Comparison of ENCODE assay signal across 9 mouse cellular contexts in the genomic region with DNA sequence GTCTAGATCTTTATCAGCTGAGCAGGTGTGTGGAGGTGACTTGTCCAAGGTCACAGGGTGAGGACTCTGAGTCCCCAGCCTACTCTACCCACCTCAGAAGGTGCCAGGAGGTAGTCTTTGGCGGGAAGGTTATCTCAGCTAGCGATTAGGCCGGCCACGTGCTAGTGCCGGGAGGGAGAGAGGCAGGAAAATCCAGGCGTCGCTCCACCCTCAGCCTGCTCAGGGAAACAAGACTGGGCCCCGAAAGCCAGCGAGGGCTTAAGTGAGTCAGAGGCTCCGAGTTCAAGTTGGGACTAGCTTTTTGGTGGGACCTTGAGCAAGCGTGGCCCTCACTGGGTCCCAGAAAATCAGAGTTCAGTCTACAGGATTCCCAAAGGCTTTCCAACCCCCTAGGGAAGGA. TPM values are rescaled to one million over a fixed set of nuclear protein-coding genes. Genes with fewer than 3 reads are reported as not detected.
DNase-seq lines count a peak whose midpoint lies in the region; ATAC-seq lines count a peak whose summit lies in the region.
"Had no signal": no experiment of that assay in that cellular context is flagged by ENCODE, and none has a peak within 500 bp of the region (broad histone marks: within the 10 kb centered on the region; RNA-seq: fewer than 3 reads in every experiment).

No protein-coding gene starts in this region.

- peaks cover 72% of the 10 kb centered on the region for H3K27me3 ChIP-seq in midbrain, embryonic 10.5 days (ENCODE audit: low read depth, poor library complexity, severe bottlenecking)
- peaks cover 26% of the 10 kb centered on the region for H3K27me3 ChIP-seq in midbrain, embryonic 14.5 days (ENCODE audit: control insufficient read depth, insufficient read depth, low read length)
- peaks cover 20% of the 10 kb centered on the region; the same call in 1 of the 2 replicates for H3K27me3 ChIP-seq in heart, embryonic 13.5 days (replicated peaks)
- peaks cover 38% of the 10 kb centered on the region for H3K27me3 ChIP-seq in limb, embryonic 13.5 days
- no peaks in the 10 kb centered on the region for H3K27me3 ChIP-seq in stomach, embryonic 16.5 days (ENCODE audit: control insufficient read depth, insufficient read depth, low read length)

- no peaks in the 10 kb centered on the region for H3K36me3 ChIP-seq in midbrain, embryonic 10.5 days
- no peaks in the 10 kb centered on the region for H3K36me3 ChIP-seq in midbrain, embryonic 14.5 days (ENCODE audit: control insufficient read depth, insufficient read depth, low read length)
- H3K36me3 ChIP-seq in heart, embryonic 13.5 days: peaks cover 38% of the 10 kb centered on the region
- peaks cover 12% of the 10 kb centered on the region; the same call in 1 of the 2 replicates for H3K36me3 ChIP-seq in limb, embryonic 13.5 days
- H3K36me3 ChIP-seq in stomach, embryonic 16.5 days (ENCODE audit: control insufficient read depth, insufficient read depth, low read length): peaks cover 12% of the 10 kb centered on the region; the same call in 1 of the 2 replicates

- WGBS in midbrain, embryonic 10.5 days: 80% methylated on average over 11 of the region's 11 CpGs
- 69% methylated on average over 11 of the region's 11 CpGs for WGBS in midbrain, embryonic 14.5 days
- WGBS in heart, embryonic 13.5 days: 25% methylated on average over 11 of the region's 11 CpGs
- 73% methylated on average over 11 of the region's 11 CpGs for WGBS in limb, embryonic 13.5 days
- WGBS in stomach, embryonic 16.5 days: 45% methylated on average over 11 of the region's 11 CpGs

- no peak overlapping the region for H3K9ac ChIP-seq in midbrain, embryonic 14.5 days (replicated peaks; ENCODE audit: low read length)
- peak overlapping the region; percentile 75 for H3K9ac ChIP-seq in heart, embryonic 13.5 days
- H3K9ac ChIP-seq in limb, embryonic 13.5 days: no peak overlapping the region; the same call in 1 of the 2 replicates
- H3K9ac ChIP-seq in stomach, embryonic 16.5 days (ENCODE audit: low read length): peak overlapping the region; percentile 85

- ATAC-seq in midbrain, embryonic 14.5 days (ENCODE audit: low FRiP score, low TSS enrichment): no peak
- no peak for ATAC-seq in heart, embryonic 13.5 days (ENCODE audit: extremely low read depth, insufficient number of reproducible peaks, low FRiP score, low TSS enrichment)
- no peak for ATAC-seq in limb, embryonic 13.5 days (ENCODE audit: low FRiP score, low read depth)
- ATAC-seq in stomach, embryonic 16.5 days (ENCODE audit: insufficient read depth, low FRiP score): peak; percentile 21; the same call in 1 of the 2 replicates

- H3K4me2 ChIP-seq in midbrain, embryonic 14.5 days (ENCODE audit: low read length): no peak overlapping the region
- H3K4me2 ChIP-seq in heart, embryonic 13.5 days: peak overlapping the region; percentile 86
- peak overlapping the region; percentile 21; the same call in 1 of the 2 replicates for H3K4me2 ChIP-seq in limb, embryonic 13.5 days (replicated peaks)
- peak overlapping the region; percentile 73 for H3K4me2 ChIP-seq in stomach, embryonic 16.5 days (ENCODE audit: low read depth, low read length)

- H3K4me3 ChIP-seq in midbrain, embryonic 10.5 days: no peak overlapping the region
- no peak overlapping the region for H3K4me3 ChIP-seq in midbrain, embryonic 14.5 days (replicated peaks; ENCODE audit: low read depth, low read length)
- H3K4me3 ChIP-seq in heart, embryonic 13.5 days: peak overlapping the region; percentile 81
- no peak overlapping the region for H3K4me3 ChIP-seq in limb, embryonic 13.5 days
- H3K4me3 ChIP-seq in stomach, embryonic 16.5 days (replicated peaks; ENCODE audit: low read length): peak overlapping the region; percentile 80

- no peak for DNase-seq in midbrain, embryonic 10.5 days (ENCODE audit: low spot score)
- DNase-seq in midbrain, embryonic 14.5 days: no peak
- DNase-seq in thymus, postnatal 10 days (ENCODE audit: low spot score in 2 of 2): no peak
- no peak for DNase-seq in ovary, postnatal 14 days (ENCODE audit: low spot score)
- DNase-seq in spleen, postnatal 4 days (ENCODE audit: low spot score in 2 of 2): no peak

- H3K9me3 ChIP-seq in midbrain, embryonic 10.5 days (replicated peaks): no peaks in the 10 kb centered on the region
- H3K9me3 ChIP-seq in midbrain, embryonic 14.5 days (ENCODE audit: control insufficient read depth, low read length): no peaks in the 10 kb centered on the region
- no peaks in the 10 kb centered on the region for H3K9me3 ChIP-seq in heart, embryonic 13.5 days
- H3K9me3 ChIP-seq in limb, embryonic 13.5 days: no peaks in the 10 kb centered on the region
- no peaks in the 10 kb centered on the region for H3K9me3 ChIP-seq in stomach, embryonic 16.5 days (replicated peaks; ENCODE audit: control insufficient read depth, low read length)

- H3K27ac ChIP-seq in midbrain, embryonic 10.5 days (replicated peaks): peak overlapping the region; percentile 30; the same call in 1 of the 2 replicates
- H3K27ac ChIP-seq in midbrain, embryonic 14.5 days (replicated peaks; ENCODE audit: low read depth, low read length): no peak overlapping the region
- H3K27ac ChIP-seq in heart, embryonic 13.5 days (replicated peaks): peak overlapping the region; percentile 96
- no peak overlapping the region for H3K27ac ChIP-seq in limb, embryonic 13.5 days
- peak overlapping the region; percentile 96 for H3K27ac ChIP-seq in stomach, embryonic 16.5 days (ENCODE audit: low read length)

- H3K4me1 ChIP-seq in midbrain, embryonic 10.5 days: peaks cover 71% of the 10 kb centered on the region
- peaks cover 23% of the 10 kb centered on the region for H3K4me1 ChIP-seq in midbrain, embryonic 14.5 days (ENCODE audit: control insufficient read depth, insufficient read depth, low read length)
- H3K4me1 ChIP-seq in heart, embryonic 13.5 days: peaks cover 83% of the 10 kb centered on the region
- H3K4me1 ChIP-seq in limb, embryonic 13.5 days: peaks cover 50% of the 10 kb centered on the region
- H3K4me1 ChIP-seq in stomach, embryonic 16.5 days (ENCODE audit: control insufficient read depth, insufficient read depth, low read length): peaks cover 60% of the 10 kb centered on the region

RNA-seq across cellular contexts. Expression of gene Cdc42ep1, which starts 2.9 kb away (rescaled TPM):
- polyA plus RNA-seq in midbrain, embryonic 10.5 days (2016; fragmentation: Nextera tagmentation; extraction: Ambion mirVana): 12.9 and 14.3 TPM in 2 replicates
- 7.8 and 8.8 TPM in 2 replicates for polyA plus RNA-seq in midbrain, embryonic 14.5 days (2014; fragmentation: Nextera tagmentation; extraction: Ambion mirVana)
- polyA plus RNA-seq in heart, embryonic 13.5 days (2015; fragmentation: Nextera tagmentation; extraction: Ambion mirVana): 34.2 and 36.1 TPM in 2 replicates
- 17.9 and 19.1 TPM in 2 replicates for polyA plus RNA-seq in limb, embryonic 13.5 days (2015; fragmentation: Nextera tagmentation; extraction: Ambion mirVana)
- polyA plus RNA-seq in stomach, embryonic 16.5 days (2015; fragmentation: Nextera tagmentation; extraction: Ambion mirVana): 47.9 and 52.2 TPM in 2 replicates

RNA-seq across cellular contexts. Expression of gene Lgals2, which starts 10.0 kb away (rescaled TPM):
- not detected in 2 replicates for polyA plus RNA-seq in midbrain, embryonic 10.5 days (2016; fragmentation: Nextera tagmentation; extraction: Ambion mirVana)
- not detected in 2 replicates for polyA plus RNA-seq in midbrain, embryonic 14.5 days (2014; fragmentation: Nextera tagmentation; extraction: Ambion mirVana)
- polyA plus RNA-seq in heart, embryonic 13.5 days (2015; fragmentation: Nextera tagmentation; extraction: Ambion mirVana): 0.82 TPM in 1 of 2 replicates, not detected in the other
- polyA plus RNA-seq in limb, embryonic 13.5 days (2015; fragmentation: Nextera tagmentation; extraction: Ambion mirVana): 0.47 and 0.53 TPM in 2 replicates
- 86.6 and 122 TPM in 2 replicates for polyA plus RNA-seq in stomach, embryonic 16.5 days (2015; fragmentation: Nextera tagmentation; extraction: Ambion mirVana)

RNA-seq across cellular contexts. Expression of gene Gga1, which starts 31.7 kb away (rescaled TPM):
- 47.1 and 52.8 TPM in 2 replicates for polyA plus RNA-seq in midbrain, embryonic 10.5 days (2016; fragmentation: Nextera tagmentation; extraction: Ambion mirVana)
- polyA plus RNA-seq in midbrain, embryonic 14.5 days (2014; fragmentation: Nextera tagmentation; extraction: Ambion mirVana): 37.3 and 42.0 TPM in 2 replicates
- 44.3 and 46.2 TPM in 2 replicates for polyA plus RNA-seq in heart, embryonic 13.5 days (2015; fragmentation: Nextera tagmentation; extraction: Ambion mirVana)
- 42.0 and 46.5 TPM in 2 replicates for polyA plus RNA-seq in limb, embryonic 13.5 days (2015; fragmentation: Nextera tagmentation; extraction: Ambion mirVana)
- polyA plus RNA-seq in stomach, embryonic 16.5 days (2015; fragmentation: Nextera tagmentation; extraction: Ambion mirVana): 48.4 and 51.4 TPM in 2 replicates

RNA-seq across cellular contexts. Expression of gene Card10, which starts 42.5 kb away (rescaled TPM):
- polyA plus RNA-seq in midbrain, embryonic 10.5 days (2016; fragmentation: Nextera tagmentation; extraction: Ambion mirVana): 2.6 TPM in 2 replicates
- polyA plus RNA-seq in midbrain, embryonic 14.5 days (2014; fragmentation: Nextera tagmentation; extraction: Ambion mirVana): 1.3 and 1.6 TPM in 2 replicates
- 5.1 and 5.3 TPM in 2 replicates for polyA plus RNA-seq in heart, embryonic 13.5 days (2015; fragmentation: Nextera tagmentation; extraction: Ambion mirVana)
- polyA plus RNA-seq in limb, embryonic 13.5 days (2015; fragmentation: Nextera tagmentation; extraction: Ambion mirVana): 3.0 TPM in 2 replicates
- polyA plus RNA-seq in stomach, embryonic 16.5 days (2015; fragmentation: Nextera tagmentation; extraction: Ambion mirVana): 4.0 and 4.4 TPM in 2 replicates

RNA-seq across cellular contexts. Expression of gene Gm49510, which starts 54.1 kb away (rescaled TPM):
- polyA plus RNA-seq in midbrain, embryonic 10.5 days (2016; fragmentation: Nextera tagmentation; extraction: Ambion mirVana): 0.12 TPM in 1 of 2 replicates, not detected in the other
- polyA plus RNA-seq in midbrain, embryonic 14.5 days (2014; fragmentation: Nextera tagmentation; extraction: Ambion mirVana): not detected in 2 replicates
- polyA plus RNA-seq in heart, embryonic 13.5 days (2015; fragmentation: Nextera tagmentation; extraction: Ambion mirVana): 0.20 and 0.31 TPM in 2 replicates
- polyA plus RNA-seq in limb, embryonic 13.5 days (2015; fragmentation: Nextera tagmentation; extraction: Ambion mirVana): 0.34 and 0.71 TPM in 2 replicates
- 0.32 and 0.46 TPM in 2 replicates for polyA plus RNA-seq in stomach, embryonic 16.5 days (2015; fragmentation: Nextera tagmentation; extraction: Ambion mirVana)
- polyA plus RNA-seq: gonadal fat pad, adult 2 months had no signal

Comparison
In these comparisons a context has a peak if more than half of its experiments do, and no peak if none do; other contexts are left out.
1. H3K27ac ChIP-seq: peak in midbrain, embryonic 10.5 days (single experiment), heart, embryonic 13.5 days (single experiment) and stomach, embryonic 16.5 days (single experiment); none in midbrain, embryonic 14.5 days (single experiment) and limb, embryonic 13.5 days (single experiment).
2. H3K4me3 ChIP-seq: peak in heart, embryonic 13.5 days (single experiment) and stomach, embryonic 16.5 days (single experiment); none in midbrain, embryonic 10.5 days (single experiment), midbrain, embryonic 14.5 days (single experiment) and limb, embryonic 13.5 days (single experiment).
3. H3K9ac ChIP-seq: peak in heart, embryonic 13.5 days (single experiment) and stomach, embryonic 16.5 days (single experiment); none in midbrain, embryonic 14.5 days (single experiment) and limb, embryonic 13.5 days (single experiment).
4. RNA of gene Lgals2, which starts 10.0 kb away (polyA plus RNA-seq): 86.6 to 122 TPM in stomach, embryonic 16.5 days; 0.47 to 0.53 TPM in limb, embryonic 13.5 days, 0.82 TPM in heart, embryonic 13.5 days, not detected in midbrain, embryonic 10.5 days and not detected in midbrain, embryonic 14.5 days; every median in the first group is over 10 times any median in the second.